Mouse (Mus musculus) small intestine, adult 2 months (tissue): ENCODE results near the gene Hoxa1.

ENCODE experiments used
- CTCF ChIP-seq: fragments of 200-500 bp; IDR thresholded peaks from 2 replicates; pipeline ENCODE4 v1.5.1; 2012; ENCODE audit warnings: low read depth, mild to moderate bottlenecking, control low read depth, inconsistent platforms, low read length, moderate library complexity, mixed read lengths; ENCODE audit not compliant: insufficient replicate concordance, insufficient read length; ENCODE audit errors: extremely low read depth
- POLR2A ChIP-seq: fragments of 200-500 bp; IDR thresholded peaks from 2 replicates; pipeline ENCODE4 v1.6.1; 2012; ENCODE audit warnings: low read depth, mild to moderate bottlenecking, control low read depth, inconsistent platforms, low read length, moderate library complexity

GRCm38 (mm10) chr6:52200751-52201250, 42.7 kb upstream of the Hoxa1 start:
- TF ChIP-seq CTCF (no peak), POLR2A (no peak)
